Comparison of ENCODE assay signal across 8 mouse cellular contexts in genomic region chr2:152686806-152687267, GRCm38 (mm10). TPM values are rescaled to one million over a fixed set of nuclear protein-coding genes. Genes with fewer than 3 reads are reported as not detected.
DNase-seq lines count a peak whose midpoint lies in the region; ATAC-seq and TF ChIP-seq lines count a peak whose summit lies in the region.

Gene Mcts2 (plus strand): TSS chr2:152687035.

- peak; percentile 74 for DNase-seq in c-Kit-negative CD71-positive TER-119-positive erythroid progenitor cells, embryonic 14.5 days (ENCODE audit: low read depth, low spot score)
- peak; percentile 92 for DNase-seq in forebrain, embryonic 10.5 days (ENCODE audit: extremely low spot score, low spot score)
- DNase-seq in kidney, postnatal 25 days: peak; percentile 94 to 97
- peak; percentile 87 for DNase-seq in liver, embryonic 13.5 days
- DNase-seq in urinary bladder, postnatal 10 days (ENCODE audit: low spot score): peak; percentile 71

- peaks cover 64% of the 10 kb centered on the region for H3K9me3 ChIP-seq in E14TG2a.4 (ENCODE audit: low read length)
- H3K9me3 ChIP-seq in forebrain, embryonic 10.5 days: peaks cover 16% of the 10 kb centered on the region
- H3K9me3 ChIP-seq in heart, embryonic 14.5 days (ENCODE audit: control insufficient read depth, low read length): 0 out of 2 replicates have a peak, but pooled peaks cover 5% of the 10 kb centered on the region
- no peaks in the 10 kb centered on the region for H3K9me3 ChIP-seq in liver, embryonic 13.5 days (replicated peaks)

- no peak for TF ChIP-seq CTCF in E14TG2a.4 (conservative IDR thresholded peaks at IDR 0.05; ENCODE audit: low read length)

- peak within 1 kb of the TSS; percentile 77 for H3K4me3 ChIP-seq in E14TG2a.4 (replicated peaks; ENCODE audit: low read length)
- peak within 1 kb of the TSS; percentile 57 for H3K4me3 ChIP-seq in forebrain, embryonic 10.5 days
- peak within 1 kb of the TSS; percentile 43 to 59 for H3K4me3 ChIP-seq in heart, embryonic 14.5 days (ENCODE audit: control insufficient read depth in 1 of 2, insufficient read depth in 1 of 2, low read depth in 1 of 2, low read length in 2 of 2)
- H3K4me3 ChIP-seq in liver, embryonic 13.5 days (replicated peaks): peak within 1 kb of the TSS; percentile 66

- peak within 1 kb of the TSS; percentile 68 for H3K4me2 ChIP-seq in heart, embryonic 14.5 days (ENCODE audit: low read length)
- peak within 1 kb of the TSS; percentile 73 for H3K4me2 ChIP-seq in liver, embryonic 13.5 days

- peak within 1 kb of the TSS; percentile 65 for H3K9ac ChIP-seq in heart, embryonic 14.5 days (ENCODE audit: low read length)
- H3K9ac ChIP-seq in liver, embryonic 13.5 days: peak within 1 kb of the TSS; percentile 69

- peak within 1 kb of the TSS; percentile 67 for H3K27ac ChIP-seq in forebrain, embryonic 10.5 days
- H3K27ac ChIP-seq in heart, embryonic 14.5 days (replicated peaks in 1 of 2; ENCODE audit: control insufficient read depth in 1 of 2, insufficient read depth in 1 of 2, low read depth in 2 of 2, low read length in 2 of 2): peak within 1 kb of the TSS; percentile 36 to 60
- peak within 1 kb of the TSS; percentile 56 for H3K27ac ChIP-seq in liver, embryonic 13.5 days

- H3K4me1 ChIP-seq in E14TG2a.4 (replicated peaks; ENCODE audit: low read depth, low read length): peaks cover 26% of the 10 kb centered on the region
- H3K4me1 ChIP-seq in forebrain, embryonic 10.5 days: peaks cover 22% of the 10 kb centered on the region
- no peaks in the 10 kb centered on the region for H3K4me1 ChIP-seq in heart, embryonic 14.5 days (ENCODE audit: control insufficient read depth in 2 of 2, insufficient read depth in 2 of 2, low read length in 2 of 2)
- peaks cover 24% of the 10 kb centered on the region for H3K4me1 ChIP-seq in liver, embryonic 13.5 days (replicated peaks)

- ATAC-seq in heart, embryonic 14.5 days (ENCODE audit: insufficient number of reproducible peaks, insufficient read depth, low FRiP score, low read depth): peak; percentile 93
- ATAC-seq in liver, embryonic 13.5 days (ENCODE audit: low read depth): peak; percentile 96
- no peak for ATAC-seq in neutrophil, adult 5-6 weeks (ENCODE audit: extremely low read depth, insufficient number of reproducible peaks, low FRiP score, poor library complexity, severe bottlenecking)

- no peaks in the 10 kb centered on the region for H3K27me3 ChIP-seq in E14TG2a.4 (ENCODE audit: insufficient read depth, low read length)
- H3K27me3 ChIP-seq in forebrain, embryonic 10.5 days (ENCODE audit: poor library complexity, severe bottlenecking): no peaks in the 10 kb centered on the region
- no peaks in the 10 kb centered on the region for H3K27me3 ChIP-seq in heart, embryonic 14.5 days (ENCODE audit: control insufficient read depth, insufficient read depth, low read length)
- no peaks in the 10 kb centered on the region for H3K27me3 ChIP-seq in liver, embryonic 13.5 days

- 56% methylated on average over 45 of the region's 45 CpGs for WGBS in forebrain, embryonic 10.5 days
- WGBS in heart, embryonic 14.5 days: 49% methylated on average over 45 of the region's 45 CpGs
- 53% methylated on average over 45 of the region's 45 CpGs for WGBS in liver, embryonic 13.5 days (ENCODE audit: insufficient replicate concordance)

- peaks cover 97% of the 10 kb centered on the region for H3K36me3 ChIP-seq in E14TG2a.4 (ENCODE audit: insufficient read depth, low read length)
- H3K36me3 ChIP-seq in forebrain, embryonic 10.5 days (replicated peaks): peaks cover 96% of the 10 kb centered on the region
- peaks cover 90% of the 10 kb centered on the region for H3K36me3 ChIP-seq in heart, embryonic 14.5 days (ENCODE audit: control insufficient read depth, insufficient read depth, low read length)
- peaks cover 87% of the 10 kb centered on the region for H3K36me3 ChIP-seq in liver, embryonic 13.5 days

RNA-seq across cellular contexts. Expression of gene Mcts2, which starts in this region (rescaled TPM):
- 39.1 and 40.3 TPM in 2 replicates for polyA plus RNA-seq in forebrain, embryonic 10.5 days (2016; fragmentation: Nextera tagmentation; extraction: Ambion mirVana)
- polyA plus RNA-seq in heart, embryonic 14.5 days (2014; fragmentation: Nextera tagmentation; extraction: Ambion mirVana): 20.8 and 25.6 TPM in 2 replicates
- polyA plus RNA-seq in liver, embryonic 13.5 days (2015; fragmentation: Nextera tagmentation; extraction: Ambion mirVana): 23.6 and 23.8 TPM in 2 replicates
- 16.4 and 17.1 TPM in 2 replicates for total RNA-seq in neutrophil, adult 5-6 weeks (2017)
